Mouse (Mus musculus) mouse embryonic stem cell (cell line): Measurements from ENCODE around the gene Gm14325.
"Not testable (repeated sequence)": the region's sequence is repeated elsewhere in the genome, so short reads cannot be mapped to it uniquely, and the experiment has no call there.

ENCODE experiments used
- in situ Hi-C, 2 experiments: fragments of 300-500 bp; cut with MboI; formaldehyde crosslinking; loops; 1 replicate in 1 of 2; 3 replicates in 1 of 2; pipeline ENCODE4 v1.14.3; 2019 to 2020; ENCODE audit warnings: low sequenced_read_pairs in 2 of 2, low pct_unique_long_range_greater_than_20kb in 1 of 2, mixed read lengths in 1 of 2; ENCODE audit not compliant: unreplicated experiment in 1 of 2

The Gm14325 gene

GRCm38 (mm10) chr2:177839901-177840663 is at the start of gene Gm14325:
TSS of gene Gm14325 (minus strand) at chr2:177840336.
- in situ Hi-C loops, result not testable (repeated sequence)

GRCm38 (mm10) chr2:177887743-177888142 is 47.6 kb upstream of the Gm14325 start:
- in situ Hi-C loops, result not testable (repeated sequence)

- in situ Hi-C loops, result not testable (repeated sequence)
Measured at GRCm38 (mm10) chr2:177862254-177862653, 22.1 kb upstream of the Gm14325 start.

GRCm38 (mm10) chr2:177843666-177844065 is 3.5 kb upstream of the Gm14325 start:
- in situ Hi-C loops, result not testable (repeated sequence)

- in situ Hi-C loops, result not testable (repeated sequence)
Measured at GRCm38 (mm10) chr2:177836756-177837155, 3.4 kb downstream of the Gm14325 start.

- in situ Hi-C loops, result not testable (repeated sequence)
Measured at GRCm38 (mm10) chr2:177835733-177836536, 4.2 kb downstream of the Gm14325 start.

GRCm38 (mm10) chr2:177821952-177822351 is 18.2 kb downstream of the Gm14325 start:
- in situ Hi-C loops, result not testable (repeated sequence)

GRCm38 (mm10) chr2:177806170-177806569 is 34.0 kb downstream of the Gm14325 start:
- in situ Hi-C loops, result not testable (repeated sequence)

GRCm38 (mm10) chr2:177787351-177787750 is 52.8 kb downstream of the Gm14325 start:
- in situ Hi-C loops, result not testable (repeated sequence)
